Mouse (Mus musculus): ENCODE data around the gene Klhl11. TPM values are rescaled to one million over a fixed set of nuclear protein-coding genes. Genes with fewer than 3 reads are reported as not detected.
A peak's percentile ranks its signal among the peaks of the same experiment; 100 is the strongest.

Klhl11 gene
- polyA plus RNA-seq, 1 experiment = 8.0 TPM

DNA sequence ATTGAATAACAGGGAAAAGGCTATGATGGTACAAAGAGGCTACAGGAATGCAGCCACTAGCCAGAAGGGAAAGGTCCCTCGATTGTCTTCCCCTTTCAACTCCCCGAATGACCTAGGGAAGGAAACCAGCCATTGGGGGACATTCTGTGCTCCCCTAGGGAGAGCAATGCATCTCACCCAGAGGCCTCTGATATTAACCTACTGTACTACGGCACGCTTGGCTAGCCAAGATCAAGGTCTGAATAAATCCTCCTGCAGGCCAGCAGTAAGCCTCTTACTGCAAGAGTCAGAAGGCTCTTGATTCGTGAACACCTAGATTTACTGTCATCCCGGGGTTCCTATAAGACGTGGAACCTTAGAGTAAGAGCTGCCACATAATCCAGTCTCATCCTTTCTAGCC lies 28.1 kb upstream of the Klhl11 start:
- H3K27ac ChIP-seq (ENCODE audit: control insufficient read depth, insufficient read depth, low read length) = no peak overlapping the region
- 94% methylated on average over 7 of the region's 7 CpGs for WGBS
- H3K36me3 ChIP-seq (ENCODE audit: control insufficient read depth, insufficient read depth, low read length) = peaks cover 73% of the 10 kb centered on the region
- no peak for TF ChIP-seq CTCF (IDR thresholded peaks at IDR 0.05; ENCODE audit: borderline replicate concordance, control insufficient read depth, extremely low read depth, insufficient read depth, low read length, poor library complexity)
- H3K4me1 ChIP-seq (replicated peaks; ENCODE audit: control insufficient read depth, insufficient read depth, low read length) = no peaks in the 10 kb centered on the region
- no peak overlapping the region for H3K4me3 ChIP-seq (ENCODE audit: control insufficient read depth, insufficient read depth, low read length)
- H3K27me3 ChIP-seq (ENCODE audit: control insufficient read depth, insufficient read depth, low read length) = no peaks in the 10 kb centered on the region
- DNase-seq = no peak

GRCm38 (mm10) chr11:100500241-100500640 lies 27.7 kb upstream of the Klhl11 start:
- WGBS = 95% methylated on average over 3 of the region's 3 CpGs
- no peaks in the 10 kb centered on the region for H3K4me1 ChIP-seq (replicated peaks; ENCODE audit: control insufficient read depth, insufficient read depth, low read length)
- H3K36me3 ChIP-seq (ENCODE audit: control insufficient read depth, insufficient read depth, low read length) = peaks cover 75% of the 10 kb centered on the region
- no peak overlapping the region for H3K27ac ChIP-seq (ENCODE audit: control insufficient read depth, insufficient read depth, low read length)
- no peak for DNase-seq
- no peaks in the 10 kb centered on the region for H3K27me3 ChIP-seq (ENCODE audit: control insufficient read depth, insufficient read depth, low read length)
- H3K4me3 ChIP-seq (ENCODE audit: control insufficient read depth, insufficient read depth, low read length) = no peak overlapping the region
- no peak for TF ChIP-seq CTCF (IDR thresholded peaks at IDR 0.05; ENCODE audit: borderline replicate concordance, control insufficient read depth, extremely low read depth, insufficient read depth, low read length, poor library complexity)

DNA sequence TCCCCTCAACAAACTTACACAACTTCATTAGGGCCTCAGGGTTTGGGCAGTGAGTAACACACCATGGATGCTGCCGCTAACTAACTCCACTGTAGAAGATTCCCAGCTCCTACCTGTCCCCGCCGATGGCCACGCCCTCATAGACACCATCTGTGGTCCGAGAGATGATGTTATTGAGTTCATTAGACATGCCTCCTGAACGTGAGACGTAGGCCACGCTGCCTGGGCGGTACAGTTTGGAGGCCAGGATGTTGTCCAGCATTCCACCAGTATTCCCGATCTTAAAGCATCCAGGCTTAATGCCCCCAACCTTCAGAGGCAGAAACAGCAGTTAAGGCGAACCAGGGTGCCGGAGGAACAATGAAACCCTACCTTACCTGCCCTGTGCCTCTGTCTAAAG lies 21.2 kb upstream of the Klhl11 start:
- Histone ChIP-seq H3K27me3 (ENCODE audit: control insufficient read depth, insufficient read depth, low read length) (no peaks in the 10 kb centered on the region), H3K36me3 (ENCODE audit: control insufficient read depth, insufficient read depth, low read length) (peaks cover 87% of the 10 kb centered on the region), H3K27ac (ENCODE audit: control insufficient read depth, insufficient read depth, low read length) (no peak overlapping the region), H3K4me3 (ENCODE audit: control insufficient read depth, insufficient read depth, low read length) (no peak overlapping the region), H3K4me1 (replicated peaks; ENCODE audit: control insufficient read depth, insufficient read depth, low read length) (no peaks in the 10 kb centered on the region)
- TF ChIP-seq POLR2A (IDR thresholded peaks at IDR 0.05; ENCODE audit: control insufficient read depth, extremely low read depth, insufficient read depth, low read length, poor library complexity) (no peak), CTCF (IDR thresholded peaks at IDR 0.05; ENCODE audit: borderline replicate concordance, control insufficient read depth, extremely low read depth, insufficient read depth, low read length, poor library complexity) (no peak)
- no peak for DNase-seq
- WGBS = 97% methylated on average over 12 of the region's 12 CpGs

GRCm38 (mm10) chr11:100490951-100491350 lies 18.4 kb upstream of the Klhl11 start:
- no peak overlapping the region for H3K27ac ChIP-seq (ENCODE audit: control insufficient read depth, insufficient read depth, low read length)
- no peaks in the 10 kb centered on the region for H3K4me1 ChIP-seq (replicated peaks; ENCODE audit: control insufficient read depth, insufficient read depth, low read length)
- no peak for DNase-seq
- 96% methylated on average over 6 of the region's 6 CpGs for WGBS
- no peak overlapping the region for H3K4me3 ChIP-seq (ENCODE audit: control insufficient read depth, insufficient read depth, low read length)
- no peak for TF ChIP-seq CTCF (IDR thresholded peaks at IDR 0.05; ENCODE audit: borderline replicate concordance, control insufficient read depth, extremely low read depth, insufficient read depth, low read length, poor library complexity)
- peaks cover 68% of the 10 kb centered on the region for H3K36me3 ChIP-seq (ENCODE audit: control insufficient read depth, insufficient read depth, low read length)
- no peaks in the 10 kb centered on the region for H3K27me3 ChIP-seq (ENCODE audit: control insufficient read depth, insufficient read depth, low read length)

- Histone ChIP-seq H3K4me1 (replicated peaks; ENCODE audit: control insufficient read depth, insufficient read depth, low read length) (no peaks in the 10 kb centered on the region), H3K4me3 (ENCODE audit: control insufficient read depth, insufficient read depth, low read length) (no peak overlapping the region), H3K27me3 (ENCODE audit: control insufficient read depth, insufficient read depth, low read length) (no peaks in the 10 kb centered on the region), H3K36me3 (ENCODE audit: control insufficient read depth, insufficient read depth, low read length) (peaks cover 67% of the 10 kb centered on the region), H3K27ac (ENCODE audit: control insufficient read depth, insufficient read depth, low read length) (no peak overlapping the region)
- DNase-seq = peak; percentile 29
- WGBS = 90% methylated on average over 8 of the region's 8 CpGs
- TF ChIP-seq CTCF (IDR thresholded peaks at IDR 0.05; ENCODE audit: borderline replicate concordance, control insufficient read depth, extremely low read depth, insufficient read depth, low read length, poor library complexity) (no peak), POLR2A (IDR thresholded peaks at IDR 0.05; ENCODE audit: control insufficient read depth, extremely low read depth, insufficient read depth, low read length, poor library complexity) (no peak)
Measured at GRCm38 (mm10) chr11:100485801-100486538, 13.4 kb upstream of the Klhl11 start.

- DNase-seq = no peak
- H3K36me3 ChIP-seq (ENCODE audit: control insufficient read depth, insufficient read depth, low read length) = peaks cover 73% of the 10 kb centered on the region
- H3K27ac ChIP-seq (ENCODE audit: control insufficient read depth, insufficient read depth, low read length) = no peak overlapping the region
- no peak for TF ChIP-seq POLR2A (IDR thresholded peaks at IDR 0.05; ENCODE audit: control insufficient read depth, extremely low read depth, insufficient read depth, low read length, poor library complexity)
- H3K4me1 ChIP-seq (replicated peaks; ENCODE audit: control insufficient read depth, insufficient read depth, low read length) = no peaks in the 10 kb centered on the region
- 100% methylated on average over 3 of the region's 3 CpGs for WGBS
- H3K4me3 ChIP-seq (ENCODE audit: control insufficient read depth, insufficient read depth, low read length) = no peak overlapping the region
- H3K27me3 ChIP-seq (ENCODE audit: control insufficient read depth, insufficient read depth, low read length) = no peaks in the 10 kb centered on the region
Measured at GRCm38 (mm10) chr11:100484461-100484860, 11.9 kb upstream of the Klhl11 start.

- DNase-seq = no peak
- Histone ChIP-seq H3K4me3 (ENCODE audit: control insufficient read depth, insufficient read depth, low read length) (no peak overlapping the region), H3K36me3 (ENCODE audit: control insufficient read depth, insufficient read depth, low read length) (peaks cover 67% of the 10 kb centered on the region), H3K4me1 (replicated peaks; ENCODE audit: control insufficient read depth, insufficient read depth, low read length) (no peaks in the 10 kb centered on the region), H3K27me3 (ENCODE audit: control insufficient read depth, insufficient read depth, low read length) (no peaks in the 10 kb centered on the region), H3K27ac (ENCODE audit: control insufficient read depth, insufficient read depth, low read length) (no peak overlapping the region)
- 97% methylated on average over 7 of the region's 7 CpGs for WGBS
- TF ChIP-seq POLR2A (IDR thresholded peaks at IDR 0.05; ENCODE audit: control insufficient read depth, extremely low read depth, insufficient read depth, low read length, poor library complexity) (no peak), CTCF (IDR thresholded peaks at IDR 0.05; ENCODE audit: borderline replicate concordance, control insufficient read depth, extremely low read depth, insufficient read depth, low read length, poor library complexity) (no peak)
Measured at GRCm38 (mm10) chr11:100479152-100479551, 6.6 kb upstream of the Klhl11 start.
